Mouse (Mus musculus) testis, adult 2 months (tissue): ENCODE data around the gene Stim1. TPM values are rescaled to one million over a fixed set of nuclear protein-coding genes. Genes with fewer than 3 reads are reported as not detected.
"Not testable (repeated sequence)": the region's sequence is repeated elsewhere in the genome, so short reads cannot be mapped to it uniquely, and the experiment has no call there.

Experiments used
- H3K27ac ChIP-seq: fragments of 200-500 bp; 2 replicates; pipeline ENCODE4 v1.5.1; 2012; ENCODE audit warnings: low read depth, low read length; ENCODE audit not compliant: control insufficient read depth, insufficient read depth
- H3K27me3 ChIP-seq: fragments of 200-500 bp; 2 replicates; pipeline ENCODE4 v1.6.1; 2012; ENCODE audit warnings: mild to moderate bottlenecking, low read length, moderate library complexity; ENCODE audit not compliant: control insufficient read depth, insufficient read depth
- H3K36me3 ChIP-seq: fragments of 200-500 bp; 2 replicates; pipeline ENCODE4 v1.6.1; 2012; ENCODE audit warnings: mild to moderate bottlenecking, low read length; ENCODE audit not compliant: control insufficient read depth, insufficient read depth
- H3K4me1 ChIP-seq: fragments of 200-500 bp; 2 replicates; pipeline ENCODE4 v1.6.1; 2012; ENCODE audit warnings: low read length; ENCODE audit not compliant: control insufficient read depth, insufficient read depth
- H3K4me3 ChIP-seq: fragments of 200-500 bp; 2 replicates; pipeline ENCODE4 v1.5.1; 2012; ENCODE audit warnings: low read depth, mild to moderate bottlenecking, low read length, moderate library complexity, mixed read lengths; ENCODE audit not compliant: control insufficient read depth
- CTCF ChIP-seq: fragments of 200-500 bp; IDR thresholded peaks from 2 replicates; pipeline ENCODE4 v1.5.1; 2012; ENCODE audit warnings: low read depth, mild to moderate bottlenecking, inconsistent platforms, low read length, moderate library complexity; ENCODE audit not compliant: control insufficient read depth, insufficient read depth, insufficient replicate concordance
- POLR2A ChIP-seq: fragments of 200-500 bp; IDR thresholded peaks from 2 replicates; pipeline ENCODE4 v1.6.1; 2012; ENCODE audit warnings: low read depth, mild to moderate bottlenecking, inconsistent platforms, low read length, moderate library complexity; ENCODE audit not compliant: control insufficient read depth
- polyA plus RNA-seq: library from polyadenylated mRNA; depleted of rRNA; stranded (reverse); fragments of >200 nt; gene quantifications from 2 replicates; pipeline ENCODE4 v1.2.3, GENCODE M21; 2012

The Stim1 gene
- polyA plus RNA-seq, 1 experiment = 127 TPM

DNA sequence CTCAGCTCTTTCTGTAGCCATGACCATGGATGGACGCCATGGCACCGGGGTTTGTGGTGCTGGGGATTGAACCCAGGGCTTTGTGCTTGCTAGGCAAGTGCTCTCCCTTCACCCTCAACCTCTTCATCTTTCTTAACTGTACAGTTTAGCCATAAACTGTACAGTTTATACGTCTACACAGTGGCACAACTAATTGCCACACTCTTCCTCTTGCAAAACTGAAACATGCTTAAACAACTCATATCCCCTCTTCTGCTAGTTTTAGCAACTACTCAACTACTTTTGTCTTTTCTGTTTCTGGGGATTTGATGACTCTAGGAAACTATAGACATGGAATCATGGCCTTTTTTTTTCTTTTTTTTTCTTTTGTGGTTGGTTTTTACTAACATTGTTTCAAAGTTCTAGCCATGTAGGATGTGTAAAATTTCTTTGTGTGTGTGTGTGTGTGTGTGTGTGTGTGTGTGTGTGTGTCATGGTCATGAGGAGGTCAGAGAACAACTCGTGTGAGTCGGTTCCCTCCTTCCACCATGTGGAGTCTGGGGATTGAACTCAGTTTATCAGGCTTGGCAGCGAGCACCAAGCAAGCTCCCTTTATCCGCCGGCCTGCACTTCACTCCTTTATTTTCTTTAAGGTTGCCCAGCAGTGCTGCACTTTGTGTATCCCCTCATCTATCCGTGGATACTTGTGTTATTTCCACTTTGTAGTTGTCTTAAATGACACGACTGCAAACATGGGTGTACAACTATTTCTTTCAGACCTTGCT lies 7.7 kb upstream of the Stim1 start:
- H3K27ac ChIP-seq = no peak overlapping the region
- TF ChIP-seq POLR2A = no peak
- no peak for TF ChIP-seq CTCF

DNA sequence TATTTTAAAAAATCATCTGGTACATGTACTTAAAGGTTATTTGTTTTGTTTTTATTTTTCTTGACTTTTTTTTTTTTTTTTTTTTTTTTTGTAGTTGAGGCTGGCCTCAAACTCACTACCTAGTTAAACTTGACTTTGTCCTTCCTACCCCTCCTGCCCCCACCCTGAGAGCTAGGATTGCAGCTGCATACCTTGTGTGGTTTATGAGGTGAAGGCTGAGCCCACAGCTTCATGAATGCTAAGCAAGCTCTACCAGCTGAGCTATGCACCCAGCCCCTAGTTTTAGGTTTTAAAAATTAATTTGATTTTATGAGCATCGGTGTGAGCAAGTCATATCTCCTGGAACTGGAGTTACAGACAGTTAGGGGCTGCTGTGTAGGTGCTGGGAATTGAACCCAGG lies 7.1 kb upstream of the Stim1 start:
- Histone ChIP-seq H3K4me1 (no peaks in the 10 kb centered on the region), H3K36me3 (no peaks in the 10 kb centered on the region), H3K27ac (no peak overlapping the region), H3K4me3 (no peak overlapping the region), H3K27me3 (no peaks in the 10 kb centered on the region)
- TF ChIP-seq CTCF (no peak), POLR2A (no peak)

More for the DNA sequence above, 7.7 kb upstream of the Stim1 start:
- Histone ChIP-seq H3K27me3 (no peaks in the 10 kb centered on the region), H3K4me3 (no peak overlapping the region), H3K36me3 (no peaks in the 10 kb centered on the region), H3K4me1 (no peaks in the 10 kb centered on the region)

DNA sequence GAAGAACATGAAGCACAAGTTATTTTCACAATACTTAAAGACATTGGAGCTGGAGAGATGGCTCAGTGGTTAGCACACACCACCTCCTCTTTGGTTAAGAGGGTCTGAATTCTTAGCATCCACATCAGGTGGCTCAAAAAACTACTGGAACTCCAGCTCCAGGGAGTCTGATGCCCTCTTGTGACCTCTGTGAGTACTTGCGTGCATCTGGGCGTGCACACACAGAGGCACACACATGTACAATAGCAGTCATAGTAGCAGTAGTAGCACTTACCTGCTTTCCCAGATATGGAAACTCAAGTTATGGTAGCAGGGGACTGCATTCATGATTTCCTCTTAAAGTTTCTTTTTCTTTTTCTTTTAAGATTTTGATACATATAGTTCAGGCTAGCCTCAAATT lies 4.6 kb upstream of the Stim1 start:
- no peak overlapping the region for H3K4me3 ChIP-seq
- H3K4me1 ChIP-seq = peaks cover 4% of the 10 kb centered on the region
- no peaks in the 10 kb centered on the region for H3K27me3 ChIP-seq
- no peak overlapping the region for H3K27ac ChIP-seq
- H3K36me3 ChIP-seq = no peaks in the 10 kb centered on the region
- TF ChIP-seq CTCF = no peak
- no peak for TF ChIP-seq POLR2A

DNA sequence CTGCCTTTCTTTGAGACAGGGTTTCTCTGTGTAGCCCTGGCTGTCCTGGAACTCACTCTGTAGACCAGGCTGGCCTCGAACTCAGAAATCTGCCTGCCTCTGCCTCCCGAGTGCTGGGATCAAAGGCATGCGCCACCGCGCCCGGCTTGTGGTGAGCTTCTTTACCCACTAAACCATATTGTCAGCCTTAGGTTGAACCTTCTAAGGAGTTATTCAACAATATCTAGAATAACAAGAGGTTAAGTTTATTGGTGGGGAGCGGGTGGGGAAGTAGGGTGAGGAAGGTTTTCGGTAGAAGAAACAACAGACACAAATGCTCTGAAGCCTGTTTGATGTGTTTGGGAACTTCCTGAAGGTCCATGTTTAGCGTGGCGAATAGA lies 1.6 kb upstream of the Stim1 start:
- H3K4me3 ChIP-seq, H3K36me3 ChIP-seq, H3K27me3 ChIP-seq, H3K27ac ChIP-seq: not testable (repeated sequence)
- peaks cover 11% of the 10 kb centered on the region for H3K4me1 ChIP-seq

DNA sequence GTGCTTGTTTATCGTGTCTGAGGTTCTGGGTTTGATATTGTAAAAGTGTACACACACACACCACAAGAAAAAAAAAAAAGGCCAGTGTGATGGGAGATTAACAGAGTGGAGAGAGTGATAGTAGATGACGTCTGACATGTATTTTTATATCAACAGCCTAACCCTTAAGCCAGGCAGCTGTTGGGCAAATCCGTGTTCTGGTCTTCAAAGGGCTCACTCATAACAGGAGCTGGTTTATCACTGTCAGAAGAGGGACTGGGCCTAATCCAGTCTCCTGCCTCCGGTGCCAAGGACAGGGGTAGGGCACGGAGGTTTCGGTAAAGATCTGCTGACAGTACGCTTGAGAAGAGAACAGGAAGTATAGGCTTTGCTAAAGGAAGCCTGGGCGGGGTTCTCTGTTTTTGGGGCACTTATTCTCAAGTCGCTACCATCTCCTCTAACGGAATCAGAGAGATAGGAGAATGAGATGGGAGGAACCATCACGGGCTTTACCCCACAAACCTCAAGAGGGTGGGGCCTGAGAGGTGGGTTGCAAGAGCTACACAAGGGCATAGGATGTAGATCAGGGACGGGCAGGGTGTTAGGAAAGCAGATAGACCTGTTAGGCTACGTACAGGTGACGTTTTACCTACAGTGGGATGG lies 1.1 kb upstream of the Stim1 start:
- Histone ChIP-seq H3K4me3 (peak overlapping the region; percentile 98), H3K4me1 (peaks cover 11% of the 10 kb centered on the region), H3K36me3 (no peaks in the 10 kb centered on the region), H3K27ac (peak overlapping the region; percentile 98; the same call in 1 of the 2 replicates), H3K27me3 (no peaks in the 10 kb centered on the region)
- TF ChIP-seq CTCF (no peak), POLR2A (no peak)

DNA sequence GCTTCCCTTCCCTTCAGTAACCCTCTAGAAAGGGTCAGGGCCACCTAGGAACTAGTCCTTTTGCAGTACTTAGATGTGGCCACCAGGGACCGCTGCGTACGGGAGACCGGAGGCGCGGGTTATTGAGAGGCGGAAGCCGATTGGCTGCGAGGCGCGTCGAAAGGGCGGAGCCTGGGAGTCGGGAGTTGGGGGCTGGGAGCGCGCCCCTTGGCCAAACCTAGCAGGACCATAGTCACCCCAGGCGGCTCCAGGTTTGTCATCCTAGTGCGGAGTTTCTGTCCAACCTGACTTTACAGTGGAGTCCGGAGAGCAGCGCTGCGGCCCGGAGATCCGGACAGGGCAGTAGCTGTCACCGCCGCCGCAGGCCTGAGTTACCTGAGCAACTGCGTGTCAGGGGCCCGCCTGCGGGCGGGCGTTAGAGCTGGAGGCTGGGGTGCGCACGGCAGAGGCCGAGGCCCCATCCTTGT lies 460 bp upstream of the Stim1 start:
- Histone ChIP-seq H3K27ac (peak overlapping the region; percentile 98), H3K4me1 (peaks cover 11% of the 10 kb centered on the region), H3K4me3 (peak overlapping the region; percentile 98), H3K27me3 (no peaks in the 10 kb centered on the region), H3K36me3 (no peaks in the 10 kb centered on the region)
- TF ChIP-seq CTCF (peak; percentile 83; the same call in 1 of the 2 replicates), POLR2A (peak; percentile 74)

DNA sequence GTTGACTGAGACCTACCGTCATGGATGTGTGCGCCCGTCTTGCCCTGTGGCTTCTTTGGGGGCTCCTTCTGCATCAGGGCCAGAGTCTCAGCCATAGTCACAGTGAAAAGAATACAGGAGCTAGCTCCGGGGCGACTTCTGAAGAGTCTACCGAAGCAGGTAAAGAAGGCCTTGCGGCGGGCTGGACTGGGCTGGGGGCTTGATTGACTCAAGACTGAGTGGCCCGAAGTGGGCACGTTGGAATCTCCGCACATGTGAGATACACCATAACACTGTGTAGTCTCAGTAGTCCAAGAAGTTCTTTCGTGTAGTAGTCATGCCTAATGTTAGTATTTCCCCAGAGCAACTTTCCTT lies 766 bp downstream of the Stim1 start:
- peaks cover 11% of the 10 kb centered on the region for H3K4me1 ChIP-seq
- TF ChIP-seq CTCF (no peak), POLR2A (no peak)
- H3K36me3 ChIP-seq = no peaks in the 10 kb centered on the region
- H3K27ac ChIP-seq = peak overlapping the region; percentile 88
- peak overlapping the region; percentile 98 for H3K4me3 ChIP-seq
- H3K27me3 ChIP-seq = no peaks in the 10 kb centered on the region
